Mouse (Mus musculus) limb, embryonic 13.5 days (tissue): ENCODE data around the gene Lrch1. TPM values are rescaled to one million over a fixed set of nuclear protein-coding genes. Genes with fewer than 3 reads are reported as not detected.

Experiments used
- ATAC-seq: fragments of 200-750 bp; cut with Nextera tagmentation; 2 replicates; pipeline ENCODE4 v1.8.0; 2017; ENCODE audit warnings: low read depth, moderate number of reproducible peaks, moderate TSS enrichment; ENCODE audit not compliant: low FRiP score
- H3K27ac ChIP-seq: fragments of 300-500 bp; sonication (generic); 2 replicates; pipeline ENCODE4 v1.5.1; 2015; ENCODE audit warnings: inconsistent platforms, mild to moderate bottlenecking, moderate library complexity
- H3K27me3 ChIP-seq: fragments of 300-500 bp; sonication (generic); 2 replicates; pipeline ENCODE4 v1.6.1; 2015; ENCODE audit warnings: mild to moderate bottlenecking, inconsistent platforms
- H3K36me3 ChIP-seq: fragments of 300-500 bp; sonication (generic); 2 replicates; pipeline ENCODE4 v1.6.1; 2015; ENCODE audit warnings: inconsistent platforms, mild to moderate bottlenecking, moderate library complexity
- H3K4me1 ChIP-seq: fragments of 300-500 bp; sonication (generic); 2 replicates; pipeline ENCODE4 v1.6.1; 2015; ENCODE audit warnings: inconsistent platforms
- H3K4me2 ChIP-seq: fragments of 300-500 bp; sonication (generic); replicated peaks from 2 replicates; pipeline ENCODE4 v1.6.1; 2015; ENCODE audit warnings: inconsistent platforms, mild to moderate bottlenecking, moderate library complexity
- H3K4me3 ChIP-seq: fragments of 300-500 bp; sonication (generic); 2 replicates; pipeline ENCODE4 v1.5.1; 2015; ENCODE audit warnings: moderate library complexity, mild to moderate bottlenecking, inconsistent platforms
- H3K9ac ChIP-seq: fragments of 300-500 bp; sonication (generic); 2 replicates; pipeline ENCODE4 v1.6.1; 2015; ENCODE audit warnings: mild to moderate bottlenecking, inconsistent platforms
- H3K9me3 ChIP-seq: fragments of 300-500 bp; sonication (generic); 2 replicates; pipeline ENCODE4 v1.6.1; 2016; ENCODE audit warnings: inconsistent platforms
- WGBS: fragments of 180-500 bp; shearing (Covaris S2); methylation state at CpG from one replicate; pipeline ENCODE4 v1.1.7; 2015; 5-methylcytosine and 5-hydroxymethylcytosine counted together
- polyA plus RNA-seq: library from polyadenylated mRNA; unstranded; fragments of >200 nt; fragmentation: Nextera tagmentation; extraction: Ambion mirVana; gene quantifications from 2 replicates; pipeline ENCODE4 v1.2.1, GENCODE M21; 2015

Gene Lrch1
- 14.6 and 17.3 TPM in 2 replicates for polyA plus RNA-seq

DNA sequence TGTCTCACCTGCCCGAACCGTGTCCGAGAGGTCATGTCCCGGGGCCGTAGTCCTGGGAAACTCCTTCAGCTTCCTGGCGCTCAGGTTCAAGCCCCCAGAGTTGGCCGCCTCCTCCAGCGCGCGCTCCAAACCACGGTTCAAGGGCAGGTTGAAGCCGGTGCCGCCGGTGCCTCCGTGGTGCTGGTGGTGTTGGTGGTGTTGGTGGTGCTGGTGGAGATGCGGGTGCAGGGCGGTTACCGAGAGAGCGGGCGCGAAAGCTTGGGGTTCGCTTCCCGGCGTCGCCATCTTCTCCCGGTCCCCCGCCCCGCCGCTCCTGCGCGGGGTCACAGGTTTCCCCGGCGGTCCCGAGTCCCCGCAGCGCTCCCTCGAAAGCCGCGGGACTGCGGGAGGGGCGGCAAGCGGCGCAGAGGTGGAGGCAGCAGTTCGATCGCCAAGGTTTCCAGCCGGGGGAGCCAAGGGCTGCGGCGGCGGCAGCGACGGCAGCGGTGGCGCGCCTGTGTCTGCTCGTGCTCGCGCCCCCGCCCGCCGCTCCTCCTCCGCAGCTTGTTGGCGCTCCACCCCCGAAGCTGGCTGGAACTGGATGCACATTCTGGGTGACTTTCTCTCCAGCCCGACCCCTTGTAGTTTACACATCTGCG, at the start of gene Lrch1:
TSS of gene Lrch1 (minus strand) at position 501 of the 638 bp plus-strand sequence.
- Histone ChIP-seq H3K27me3 (no peaks in the 10 kb centered on the region), H3K4me1 (peaks cover 28% of the 10 kb centered on the region), H3K27ac (peak within 1 kb of the TSS; percentile 92), H3K4me2 (peak within 1 kb of the TSS; percentile 85), H3K4me3 (peak within 1 kb of the TSS; percentile 87), H3K9ac (peak within 1 kb of the TSS; percentile 88), H3K36me3 (no peaks in the 10 kb centered on the region), H3K9me3 (no peaks in the 10 kb centered on the region)
- WGBS, result under 1% methylated on average over 64 of the region's 65 CpGs
- ATAC-seq, result peak; percentile 79

DNA sequence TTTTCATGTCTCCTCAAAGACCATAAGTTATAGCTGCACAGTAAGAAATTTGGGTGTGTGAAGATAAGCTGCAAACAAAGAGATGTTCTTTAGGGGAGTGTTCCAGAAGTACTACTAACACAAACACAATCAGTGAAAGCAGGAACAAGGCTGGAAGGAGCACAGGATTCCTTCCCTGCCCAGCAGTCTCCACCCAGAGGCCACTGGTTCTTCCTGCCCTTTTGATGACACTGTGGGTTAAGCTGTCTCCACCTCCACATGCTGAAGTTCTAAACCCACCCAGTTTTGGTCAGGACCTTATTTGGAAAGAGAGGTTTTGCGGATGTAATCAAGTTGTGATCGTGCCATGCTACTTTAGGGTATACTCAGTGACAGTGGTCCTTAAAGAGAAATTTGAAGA, 49.4 kb upstream of the Lrch1 start:
- H3K27me3 ChIP-seq, result no peaks in the 10 kb centered on the region
- H3K36me3 ChIP-seq, result no peaks in the 10 kb centered on the region
- no peaks in the 10 kb centered on the region for H3K9me3 ChIP-seq
- no peak overlapping the region for H3K9ac ChIP-seq
- no peak for ATAC-seq
- peaks cover 7% of the 10 kb centered on the region; the same call in 1 of the 2 replicates for H3K4me1 ChIP-seq
- H3K4me2 ChIP-seq, result no peak overlapping the region
- no peak overlapping the region for H3K4me3 ChIP-seq
- 93% methylated on average over 2 of the region's 2 CpGs for WGBS
- no peak overlapping the region for H3K27ac ChIP-seq

DNA sequence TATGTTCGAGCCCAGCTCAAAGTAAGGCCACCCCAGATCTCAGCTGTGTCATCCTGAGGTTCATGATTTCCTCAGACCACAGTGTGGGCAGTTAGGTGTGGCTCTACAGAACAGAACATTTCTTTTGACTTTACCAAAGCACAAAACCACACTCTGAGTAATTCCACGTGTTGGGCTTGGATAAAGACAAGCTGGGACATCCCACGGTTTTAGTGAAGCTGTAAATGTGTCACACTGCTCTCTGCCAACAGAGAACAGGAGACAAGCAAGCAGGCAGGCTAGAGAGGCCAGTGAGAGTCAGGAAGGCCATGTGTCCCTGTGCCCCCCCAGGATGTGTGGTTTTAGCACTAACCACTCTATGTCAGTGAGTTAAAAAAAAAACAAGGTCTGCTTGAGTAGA, 48.9 kb upstream of the Lrch1 start:
- 42% methylated on average over 3 of the region's 3 CpGs for WGBS
- no peak overlapping the region for H3K4me3 ChIP-seq
- ATAC-seq, result no peak
- no peak overlapping the region for H3K27ac ChIP-seq
- no peaks in the 10 kb centered on the region for H3K36me3 ChIP-seq
- H3K4me1 ChIP-seq, result peaks cover 6% of the 10 kb centered on the region; the same call in 1 of the 2 replicates
- no peaks in the 10 kb centered on the region for H3K9me3 ChIP-seq
- H3K27me3 ChIP-seq, result no peaks in the 10 kb centered on the region
- no peak overlapping the region for H3K4me2 ChIP-seq
- no peak overlapping the region for H3K9ac ChIP-seq

GRCm38 (mm10) chr14:74990504-74990903, 42.8 kb upstream of the Lrch1 start:
- no peaks in the 10 kb centered on the region for H3K36me3 ChIP-seq
- ATAC-seq, result no peak
- no peaks in the 10 kb centered on the region for H3K9me3 ChIP-seq
- H3K4me3 ChIP-seq, result no peak overlapping the region
- no peak overlapping the region for H3K4me2 ChIP-seq
- 3% methylated on average over 1 of the region's 1 CpGs for WGBS
- no peaks in the 10 kb centered on the region for H3K27me3 ChIP-seq
- no peak overlapping the region for H3K27ac ChIP-seq
- no peaks in the 10 kb centered on the region for H3K4me1 ChIP-seq
- H3K9ac ChIP-seq, result no peak overlapping the region

DNA sequence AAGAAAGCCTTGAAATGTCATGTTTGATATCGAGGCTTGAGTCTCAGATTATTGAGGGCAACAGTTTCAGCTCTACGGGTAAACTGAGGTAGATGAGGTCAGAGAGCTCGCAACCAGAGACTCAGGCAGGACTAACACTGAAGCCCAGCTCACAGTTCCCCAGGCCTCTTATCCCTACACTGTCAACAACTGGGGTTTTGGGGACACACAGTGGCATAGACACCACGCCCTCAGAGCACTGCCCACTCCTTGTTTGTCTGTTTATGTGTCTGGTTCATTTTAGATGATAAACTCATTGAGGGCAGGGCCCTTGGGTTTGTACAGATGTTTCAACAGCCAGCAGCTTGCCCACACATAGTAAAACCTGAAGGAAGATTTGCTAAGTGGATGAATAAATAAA, 42.2 kb upstream of the Lrch1 start:
- Histone ChIP-seq H3K9me3 (no peaks in the 10 kb centered on the region), H3K27me3 (no peaks in the 10 kb centered on the region), H3K4me2 (no peak overlapping the region), H3K9ac (no peak overlapping the region), H3K36me3 (no peaks in the 10 kb centered on the region), H3K4me3 (no peak overlapping the region), H3K4me1 (no peaks in the 10 kb centered on the region), H3K27ac (no peak overlapping the region)
- ATAC-seq, result no peak
- 89% methylated on average over 4 of the region's 4 CpGs for WGBS

DNA sequence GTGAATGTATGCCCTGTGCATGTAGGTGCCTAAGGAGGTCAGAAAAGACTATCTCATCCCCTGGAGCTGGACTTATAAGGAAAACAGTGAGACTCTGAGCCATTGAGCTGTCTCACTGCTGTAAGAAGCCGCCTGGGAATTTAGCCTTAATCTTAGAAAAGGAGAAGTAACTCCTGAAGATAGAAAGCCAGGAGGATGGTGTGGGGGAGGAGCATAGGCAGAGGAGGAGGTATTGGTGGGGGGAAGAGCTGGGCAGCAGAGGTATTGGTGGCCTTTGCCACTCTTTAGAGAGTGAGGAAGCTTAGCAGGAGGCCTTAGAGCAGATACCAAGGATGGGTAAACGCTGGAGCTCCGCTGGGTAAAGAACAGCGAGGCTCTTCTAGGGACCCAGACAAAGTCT, 41.6 kb upstream of the Lrch1 start:
- Histone ChIP-seq H3K9me3 (no peaks in the 10 kb centered on the region), H3K36me3 (no peaks in the 10 kb centered on the region), H3K4me2 (no peak overlapping the region), H3K27ac (no peak overlapping the region), H3K4me1 (no peaks in the 10 kb centered on the region), H3K27me3 (no peaks in the 10 kb centered on the region), H3K9ac (no peak overlapping the region), H3K4me3 (no peak overlapping the region)
- WGBS, result 57% methylated on average over 4 of the region's 4 CpGs
- ATAC-seq, result no peak

DNA sequence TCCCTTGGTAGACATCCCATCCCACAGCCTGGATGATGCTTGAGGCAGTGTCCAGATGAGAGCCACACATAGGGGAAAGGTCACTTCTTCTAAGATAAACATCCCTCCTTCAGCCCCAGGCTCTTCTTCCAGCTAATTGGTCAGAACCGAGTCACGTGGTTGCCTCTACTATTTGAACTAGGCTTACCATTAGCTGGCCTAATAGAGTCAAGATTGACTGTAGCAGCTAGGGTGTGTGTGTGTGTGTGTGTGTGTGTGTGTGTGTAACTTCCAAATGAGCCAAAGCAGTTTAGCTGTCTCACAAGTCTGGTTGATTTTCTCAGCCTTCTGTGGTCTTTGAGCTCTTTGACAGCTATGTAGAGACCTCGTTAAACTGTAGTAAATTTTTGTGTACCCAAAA, 38.9 kb upstream of the Lrch1 start:
- Histone ChIP-seq H3K27me3 (no peaks in the 10 kb centered on the region), H3K9ac (no peak overlapping the region), H3K27ac (no peak overlapping the region), H3K9me3 (no peaks in the 10 kb centered on the region), H3K4me3 (no peak overlapping the region), H3K36me3 (no peaks in the 10 kb centered on the region), H3K4me2 (no peak overlapping the region), H3K4me1 (no peaks in the 10 kb centered on the region)
- ATAC-seq, result no peak
- WGBS, result 68% methylated on average over 3 of the region's 3 CpGs

GRCm38 (mm10) chr14:74985658-74986057, 38.0 kb upstream of the Lrch1 start:
- H3K9me3 ChIP-seq, result no peaks in the 10 kb centered on the region
- H3K4me2 ChIP-seq, result no peak overlapping the region
- ATAC-seq, result no peak
- H3K9ac ChIP-seq, result no peak overlapping the region
- no peak overlapping the region for H3K27ac ChIP-seq
- H3K4me1 ChIP-seq, result no peaks in the 10 kb centered on the region
- no peaks in the 10 kb centered on the region for H3K27me3 ChIP-seq
- H3K36me3 ChIP-seq, result no peaks in the 10 kb centered on the region
- WGBS, result 50% methylated on average over 4 of the region's 4 CpGs
- no peak overlapping the region for H3K4me3 ChIP-seq

DNA sequence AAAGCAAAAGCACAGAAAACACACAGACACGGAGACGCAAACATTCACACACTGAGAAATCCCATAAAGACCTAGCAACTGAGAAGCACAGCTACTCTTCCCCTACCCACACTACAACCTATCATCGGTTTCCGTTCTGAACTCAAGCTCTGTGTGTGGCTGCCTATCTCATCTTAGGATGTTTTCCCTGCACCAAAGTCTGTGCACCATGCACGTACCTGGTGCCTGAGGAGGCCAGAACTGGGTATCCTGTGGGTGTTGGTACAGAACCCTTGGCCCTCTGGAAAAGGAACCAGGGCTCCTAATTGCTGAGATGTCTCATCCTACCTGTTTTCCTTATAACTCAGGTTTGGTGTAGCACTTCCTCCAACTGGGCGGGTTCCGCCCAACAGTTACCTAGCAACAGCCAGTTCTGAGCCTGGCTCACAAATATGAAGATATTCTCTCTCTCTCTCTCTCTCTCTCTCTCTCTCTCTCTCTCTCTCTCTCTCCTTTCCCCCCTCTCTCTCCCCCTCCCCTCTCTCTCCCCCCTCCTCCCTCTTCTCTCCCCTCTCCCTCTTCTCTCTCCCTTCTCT, 37.2 kb upstream of the Lrch1 start:
- H3K4me1 ChIP-seq, result no peaks in the 10 kb centered on the region
- no peaks in the 10 kb centered on the region for H3K27me3 ChIP-seq
- no peaks in the 10 kb centered on the region for H3K36me3 ChIP-seq
- WGBS, result 76% methylated on average over 7 of the region's 7 CpGs
- no peak overlapping the region for H3K4me2 ChIP-seq
- no peak overlapping the region for H3K9ac ChIP-seq
- no peak for ATAC-seq
- H3K9me3 ChIP-seq, result no peaks in the 10 kb centered on the region
- no peak overlapping the region for H3K4me3 ChIP-seq
- H3K27ac ChIP-seq, result no peak overlapping the region

DNA sequence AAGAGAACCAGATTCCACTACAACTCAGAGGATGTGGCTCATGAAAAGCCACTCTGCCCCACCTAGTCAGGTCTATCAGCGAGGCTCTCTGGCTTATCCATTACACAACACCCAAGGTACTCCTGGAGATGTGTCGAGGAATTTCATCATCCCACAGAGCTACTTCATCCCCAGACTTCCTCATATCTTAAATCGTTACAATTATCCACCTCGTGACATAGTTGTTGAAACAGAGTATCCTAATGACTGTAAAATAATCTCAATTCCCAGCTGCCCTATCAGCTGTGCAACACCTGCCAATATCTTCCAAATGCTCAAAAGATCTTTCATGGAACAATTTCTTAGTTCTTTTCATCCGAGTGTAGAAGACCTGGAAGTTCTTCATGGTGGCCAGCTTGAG, 35.4 kb upstream of the Lrch1 start:
- no peak overlapping the region for H3K4me2 ChIP-seq
- no peak overlapping the region for H3K27ac ChIP-seq
- no peaks in the 10 kb centered on the region for H3K9me3 ChIP-seq
- ATAC-seq, result no peak
- no peaks in the 10 kb centered on the region for H3K4me1 ChIP-seq
- 80% methylated on average over 5 of the region's 5 CpGs for WGBS
- no peaks in the 10 kb centered on the region for H3K36me3 ChIP-seq
- no peak overlapping the region for H3K4me3 ChIP-seq
- no peaks in the 10 kb centered on the region for H3K27me3 ChIP-seq
- no peak overlapping the region for H3K9ac ChIP-seq

- WGBS, result 61% methylated on average over 3 of the region's 3 CpGs
- no peaks in the 10 kb centered on the region; the same call in 1 of the 2 replicates for H3K4me1 ChIP-seq
- H3K4me2 ChIP-seq, result no peak overlapping the region
- H3K27me3 ChIP-seq, result no peaks in the 10 kb centered on the region
- H3K4me3 ChIP-seq, result no peak overlapping the region
- no peak for ATAC-seq
- no peak overlapping the region for H3K9ac ChIP-seq
- H3K27ac ChIP-seq, result no peak overlapping the region
- no peaks in the 10 kb centered on the region for H3K36me3 ChIP-seq
- no peaks in the 10 kb centered on the region for H3K9me3 ChIP-seq
Measured at GRCm38 (mm10) chr14:74981016-74981415, 33.3 kb upstream of the Lrch1 start.

- no peak overlapping the region for H3K9ac ChIP-seq
- no peaks in the 10 kb centered on the region for H3K27me3 ChIP-seq
- no peaks in the 10 kb centered on the region for H3K9me3 ChIP-seq
- no peaks in the 10 kb centered on the region for H3K36me3 ChIP-seq
- WGBS, result 74% methylated on average over 6 of the region's 6 CpGs
- no peaks in the 10 kb centered on the region; the same call in 1 of the 2 replicates for H3K4me1 ChIP-seq
- ATAC-seq, result no peak
- H3K4me2 ChIP-seq, result no peak overlapping the region
- no peak overlapping the region for H3K4me3 ChIP-seq
- no peak overlapping the region for H3K27ac ChIP-seq
Measured at GRCm38 (mm10) chr14:74976972-74977371, 29.3 kb upstream of the Lrch1 start.

- no peak for ATAC-seq
- 82% methylated on average over 10 of the region's 10 CpGs for WGBS
- no peak overlapping the region for H3K9ac ChIP-seq
Measured at GRCm38 (mm10) chr14:74974136-74974651, 26.5 kb upstream of the Lrch1 start.

More at GRCm38 (mm10) chr14:74974136-74974651, 26.5 kb upstream of the Lrch1 start:
- Histone ChIP-seq H3K4me3 (no peak overlapping the region), H3K36me3 (no peaks in the 10 kb centered on the region), H3K4me2 (no peak overlapping the region), H3K9me3 (no peaks in the 10 kb centered on the region), H3K27me3 (no peaks in the 10 kb centered on the region), H3K4me1 (no peaks in the 10 kb centered on the region; the same call in 1 of the 2 replicates), H3K27ac (no peak overlapping the region)
